Mouse (Mus musculus) stomach, embryonic 16.5 days (tissue): Measurements from ENCODE around the gene Acot8. TPM values are rescaled to one million over a fixed set of nuclear protein-coding genes. Genes with fewer than 3 reads are reported as not detected.

Experiments
- ATAC-seq: fragments of 200-750 bp; cut with Nextera tagmentation; 2 replicates; pipeline ENCODE4 v1.8.0; 2017; ENCODE audit warnings: moderate number of reproducible peaks, moderate TSS enrichment; ENCODE audit not compliant: insufficient read depth, low FRiP score
- H3K27ac ChIP-seq: fragments of 300-500 bp; sonication (generic); 2 replicates; pipeline ENCODE4 v1.5.1; 2014; ENCODE audit warnings: low read length
- H3K27me3 ChIP-seq: fragments of 300-500 bp; sonication (generic); 2 replicates; pipeline ENCODE4 v1.6.1; 2014; ENCODE audit warnings: low read length, control low read depth, mixed read lengths; ENCODE audit not compliant: control insufficient read depth, insufficient read depth
- H3K36me3 ChIP-seq: fragments of 300-500 bp; sonication (generic); 2 replicates; pipeline ENCODE4 v1.6.1; 2014; ENCODE audit warnings: low read length; ENCODE audit not compliant: control insufficient read depth, insufficient read depth
- H3K4me1 ChIP-seq: fragments of 300-500 bp; sonication (generic); 2 replicates; pipeline ENCODE4 v1.6.1; 2014; ENCODE audit warnings: low read length, control low read depth, mixed read lengths; ENCODE audit not compliant: control insufficient read depth, insufficient read depth
- H3K4me2 ChIP-seq: fragments of 300-500 bp; sonication (generic); 2 replicates; pipeline ENCODE4 v1.6.1; 2014; ENCODE audit warnings: low read depth, low read length, mixed read lengths
- H3K4me3 ChIP-seq: fragments of 300-500 bp; sonication (generic); replicated peaks from 2 replicates; pipeline ENCODE4 v1.5.1; 2014; ENCODE audit warnings: mild to moderate bottlenecking, low read length
- H3K9ac ChIP-seq: fragments of 300-500 bp; sonication (generic); 2 replicates; pipeline ENCODE4 v1.6.1; 2014; ENCODE audit warnings: low read length
- H3K9me3 ChIP-seq: fragments of 300-500 bp; sonication (generic); replicated peaks from 2 replicates; pipeline ENCODE4 v1.6.1; 2016; ENCODE audit warnings: low read length, control low read depth; ENCODE audit not compliant: control insufficient read depth
- WGBS: fragments of 180-500 bp; shearing (Covaris S2); extraction: QIAGEN DNeasy Blood & Tissue Kit; methylation state at CpG from one replicate; pipeline ENCODE4 v1.1.7; 2014; 5-methylcytosine and 5-hydroxymethylcytosine counted together
- polyA plus RNA-seq: library from polyadenylated mRNA; unstranded; fragments of >200 nt; fragmentation: Nextera tagmentation; extraction: Ambion mirVana; gene quantifications from 2 replicates; pipeline ENCODE4 v1.2.1, GENCODE M21; 2015

The Acot8 gene
- polyA plus RNA-seq, 1 experiment from 2014 or later, result 23.8 TPM

- Histone ChIP-seq H3K36me3 (no peaks in the 10 kb centered on the region), H3K27me3 (no peaks in the 10 kb centered on the region), H3K4me2 (no peak within 1 kb of the TSS), H3K4me1 (peaks cover 3% of the 10 kb centered on the region; the same call in 1 of the 2 replicates), H3K9ac (no peak within 1 kb of the TSS), H3K4me3 (no peak within 1 kb of the TSS), H3K9me3 (no peaks in the 10 kb centered on the region), H3K27ac (no peak within 1 kb of the TSS)
- ATAC-seq, result no peak
- 63% methylated on average over 8 of the region's 8 CpGs for WGBS
Measured at GRCm38 (mm10) chr2:164779481-164780086, 25.1 kb downstream of the Acot8 start, which contains the start of gene Tnnc2. TSS of gene Tnnc2 (minus strand) at chr2:164779967.

DNA sequence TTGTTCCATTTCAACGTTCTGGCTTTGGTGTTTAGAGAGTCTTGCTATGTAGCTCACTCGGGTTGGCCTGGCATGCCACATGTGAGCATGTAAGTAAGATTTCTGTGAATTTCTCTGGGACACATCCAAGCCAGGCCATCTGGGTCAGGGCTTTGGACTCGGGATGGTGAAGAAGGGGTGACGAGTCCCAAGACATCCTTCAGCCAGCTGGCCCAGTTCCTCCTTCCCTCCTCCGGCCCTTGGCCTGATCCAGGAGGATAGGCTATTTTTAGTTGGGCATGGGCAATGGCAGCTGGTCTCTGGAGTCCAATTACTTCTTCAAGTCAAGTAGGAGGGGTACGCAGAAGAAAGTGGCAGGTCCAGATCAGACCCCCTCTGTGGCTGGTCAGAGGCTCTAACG lies 25.9 kb downstream of the Acot8 start:
- H3K4me1 ChIP-seq, result no peaks in the 10 kb centered on the region
- no peaks in the 10 kb centered on the region for H3K27me3 ChIP-seq
- WGBS, result 74% methylated on average over 7 of the region's 7 CpGs
- ATAC-seq, result no peak
- no peaks in the 10 kb centered on the region for H3K36me3 ChIP-seq
- no peak overlapping the region for H3K4me2 ChIP-seq
- H3K4me3 ChIP-seq, result no peak overlapping the region
- H3K9ac ChIP-seq, result no peak overlapping the region
- no peak overlapping the region for H3K27ac ChIP-seq
- H3K9me3 ChIP-seq, result no peaks in the 10 kb centered on the region

GRCm38 (mm10) chr2:164778015-164778287 lies 26.7 kb downstream of the Acot8 start:
- Histone ChIP-seq H3K4me1 (peaks cover 6% of the 10 kb centered on the region), H3K36me3 (peaks cover 4% of the 10 kb centered on the region; the same call in 1 of the 2 replicates), H3K4me3 (no peak overlapping the region), H3K4me2 (no peak overlapping the region), H3K9me3 (no peaks in the 10 kb centered on the region), H3K27ac (no peak overlapping the region), H3K9ac (no peak overlapping the region), H3K27me3 (no peaks in the 10 kb centered on the region)
- no peak for ATAC-seq
- 91% methylated on average over 11 of the region's 11 CpGs for WGBS

GRCm38 (mm10) chr2:164777246-164778014 lies 27.3 kb downstream of the Acot8 start:
- Histone ChIP-seq H3K4me1 (peaks cover 6% of the 10 kb centered on the region), H3K36me3 (peaks cover 6% of the 10 kb centered on the region; the same call in 1 of the 2 replicates), H3K4me2 (no peak overlapping the region), H3K27me3 (no peaks in the 10 kb centered on the region), H3K9me3 (no peaks in the 10 kb centered on the region), H3K9ac (no peak overlapping the region), H3K27ac (no peak overlapping the region), H3K4me3 (no peak overlapping the region)
- ATAC-seq, result no peak
- WGBS, result 77% methylated on average over 30 of the region's 30 CpGs

GRCm38 (mm10) chr2:164776801-164777200 lies 27.9 kb downstream of the Acot8 start:
- H3K36me3 ChIP-seq, result peaks cover 6% of the 10 kb centered on the region; the same call in 1 of the 2 replicates
- no peak overlapping the region for H3K4me2 ChIP-seq
- no peak overlapping the region for H3K9ac ChIP-seq
- no peaks in the 10 kb centered on the region for H3K27me3 ChIP-seq
- no peak overlapping the region for H3K27ac ChIP-seq
- H3K9me3 ChIP-seq, result no peaks in the 10 kb centered on the region
- H3K4me3 ChIP-seq, result no peak overlapping the region
- WGBS, result 50% methylated on average over 17 of the region's 17 CpGs
- no peak for ATAC-seq
- peaks cover 11% of the 10 kb centered on the region for H3K4me1 ChIP-seq

DNA sequence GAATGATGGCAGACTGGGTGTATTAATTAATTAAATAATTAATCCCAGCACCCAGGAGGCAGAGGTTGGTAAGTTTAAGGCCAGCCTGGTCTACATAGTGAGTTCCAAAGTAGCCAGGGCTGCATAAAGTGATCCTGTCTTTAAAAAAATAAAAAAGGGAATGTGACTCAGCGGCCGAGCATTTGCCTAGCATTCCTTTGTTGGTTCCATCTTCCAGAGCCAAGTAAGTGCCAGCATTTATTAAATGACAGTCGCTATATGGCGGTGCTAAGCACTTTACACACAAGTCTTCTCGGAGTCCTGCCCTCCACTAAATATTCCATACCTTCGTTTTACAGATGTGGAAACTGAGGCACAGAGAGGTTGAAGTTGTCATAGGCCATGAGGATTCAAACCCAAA lies 28.6 kb downstream of the Acot8 start:
- no peak overlapping the region for H3K4me3 ChIP-seq
- no peak overlapping the region for H3K4me2 ChIP-seq
- H3K27ac ChIP-seq, result no peak overlapping the region
- no peaks in the 10 kb centered on the region for H3K27me3 ChIP-seq
- peaks cover 6% of the 10 kb centered on the region; the same call in 1 of the 2 replicates for H3K36me3 ChIP-seq
- no peak for ATAC-seq
- 75% methylated on average over 6 of the region's 6 CpGs for WGBS
- no peaks in the 10 kb centered on the region for H3K9me3 ChIP-seq
- no peak overlapping the region for H3K9ac ChIP-seq
- peaks cover 18% of the 10 kb centered on the region for H3K4me1 ChIP-seq

DNA sequence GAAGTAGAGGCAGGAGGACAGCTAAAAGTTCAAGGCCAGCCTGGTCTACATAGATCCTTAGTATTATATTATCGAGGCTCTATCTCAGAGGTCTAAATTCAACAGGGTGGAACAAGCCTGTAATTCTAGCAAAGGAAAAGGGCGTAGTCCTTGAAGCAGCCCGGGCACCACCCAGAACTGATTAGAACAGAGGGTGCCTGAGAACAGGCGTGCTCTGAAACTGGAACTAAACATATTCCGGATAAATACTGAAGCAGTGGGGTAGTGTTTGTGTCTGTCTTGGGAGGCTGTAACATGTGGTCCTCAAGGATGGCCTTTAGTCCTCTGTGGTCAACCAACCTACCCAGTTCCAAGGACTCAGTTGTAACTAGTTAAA lies 30.7 kb downstream of the Acot8 start:
- H3K9me3 ChIP-seq, result no peaks in the 10 kb centered on the region
- no peak overlapping the region for H3K9ac ChIP-seq
- no peak overlapping the region for H3K4me3 ChIP-seq
- peaks cover 30% of the 10 kb centered on the region for H3K4me1 ChIP-seq
- H3K27ac ChIP-seq, result peak overlapping the region; percentile 25
- H3K27me3 ChIP-seq, result no peaks in the 10 kb centered on the region
- ATAC-seq, result no peak
- no peak overlapping the region for H3K4me2 ChIP-seq
- peaks cover 6% of the 10 kb centered on the region; the same call in 1 of the 2 replicates for H3K36me3 ChIP-seq
- 59% methylated on average over 5 of the region's 5 CpGs for whole genome bisulfite sequencing

GRCm38 (mm10) chr2:164773229-164773988 lies 31.3 kb downstream of the Acot8 start:
- WGBS, result 76% methylated on average over 14 of the region's 14 CpGs
- H3K27ac ChIP-seq, result peak overlapping the region; percentile 25

DNA sequence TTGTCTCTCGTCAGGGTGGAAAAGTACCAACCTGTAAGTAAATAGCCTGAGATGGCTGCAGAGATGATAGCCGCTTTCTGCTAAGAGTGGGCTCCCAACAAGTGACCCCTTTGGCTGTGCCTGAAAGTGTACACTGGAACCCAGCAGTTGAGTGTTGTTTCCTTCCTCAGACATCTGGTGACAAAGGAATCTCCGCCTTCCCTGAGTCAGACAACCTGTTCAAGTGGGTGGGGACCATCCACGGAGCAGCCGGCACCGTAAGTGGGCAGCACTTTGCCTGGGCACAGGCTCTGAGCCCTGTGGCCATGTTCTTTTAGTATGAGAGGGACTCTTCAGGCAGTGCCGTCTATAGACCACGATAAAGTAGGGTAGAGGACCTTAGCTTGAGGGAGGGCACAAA lies 33.6 kb downstream of the Acot8 start:
- Histone ChIP-seq H3K4me3 (peak overlapping the region; percentile 98), H3K4me2 (peak overlapping the region; percentile 79), H3K36me3 (peaks cover 10% of the 10 kb centered on the region), H3K4me1 (peaks cover 30% of the 10 kb centered on the region), H3K9ac (peak overlapping the region; percentile 88), H3K9me3 (no peaks in the 10 kb centered on the region), H3K27me3 (no peaks in the 10 kb centered on the region), H3K27ac (no peak overlapping the region)
- 67% methylated on average over 8 of the region's 8 CpGs for WGBS
- no peak for ATAC-seq

More at GRCm38 (mm10) chr2:164773229-164773988, 31.3 kb downstream of the Acot8 start:
- H3K4me1 ChIP-seq, result peaks cover 30% of the 10 kb centered on the region
- no peaks in the 10 kb centered on the region for H3K27me3 ChIP-seq
- no peak overlapping the region for H3K9ac ChIP-seq
- ATAC-seq, result no peak
- no peak overlapping the region for H3K4me3 ChIP-seq
- no peaks in the 10 kb centered on the region for H3K9me3 ChIP-seq
- peaks cover 6% of the 10 kb centered on the region; the same call in 1 of the 2 replicates for H3K36me3 ChIP-seq
- H3K4me2 ChIP-seq, result no peak overlapping the region
